Mouse (Mus musculus): Measurements from ENCODE around the gene Tyrp1.

Gene Tyrp1

DNA sequence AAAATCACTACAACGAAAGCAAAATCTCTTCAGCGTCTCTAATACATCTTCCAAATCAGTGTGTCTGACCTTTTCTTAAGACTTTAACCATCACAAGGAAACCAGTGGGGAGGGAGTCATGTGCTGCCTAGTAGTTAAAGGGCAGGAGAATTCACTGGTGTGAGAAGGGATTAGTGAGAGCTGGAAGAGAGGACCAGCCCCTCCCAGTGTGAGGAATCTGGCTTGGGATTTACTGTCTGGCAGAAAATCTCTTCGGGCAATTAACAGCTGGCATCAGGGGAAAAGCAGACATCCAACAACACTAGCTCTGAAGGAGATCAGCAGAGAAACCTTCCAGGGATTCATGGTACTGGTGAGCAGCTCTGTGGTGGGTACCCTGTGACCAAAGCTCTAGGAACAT is at the start of gene Tyrp1:
Gene Tyrp1, plus strand, starts transcription at position 74 of the 400 bp plus-strand sequence.
- DNase-seq (ENCODE audit: low spot score) = no peak

- DNase-seq (ENCODE audit: low spot score) = no peak
These were observed 45.6 kb upstream of the Tyrp1 start for GRCm38 (mm10) chr4:80788339-80788738.

- no peak for DNase-seq (ENCODE audit: low spot score)
These were observed 14.4 kb upstream of the Tyrp1 start for GRCm38 (mm10) chr4:80819511-80819910.

DNA sequence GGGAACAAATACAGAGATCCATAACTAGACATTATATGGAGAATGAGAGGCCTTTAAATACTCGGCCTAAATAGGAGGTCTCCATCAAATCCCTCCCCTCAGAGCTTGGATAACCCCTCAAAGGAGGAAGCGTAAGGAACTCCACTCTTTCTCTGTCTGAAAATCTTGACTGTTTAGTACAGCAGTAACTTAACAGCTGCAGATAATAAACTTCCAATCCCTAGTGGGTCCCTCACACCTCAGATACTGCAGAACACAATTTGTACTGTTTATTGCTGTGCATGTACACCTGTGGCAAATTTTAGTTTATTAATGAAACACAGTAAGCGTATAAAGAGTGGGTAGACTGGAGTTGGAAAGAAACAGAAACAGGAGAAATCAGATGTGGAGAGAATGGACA is 12.0 kb upstream of the Tyrp1 start:
- DNase-seq (ENCODE audit: low spot score) = no peak

DNA sequence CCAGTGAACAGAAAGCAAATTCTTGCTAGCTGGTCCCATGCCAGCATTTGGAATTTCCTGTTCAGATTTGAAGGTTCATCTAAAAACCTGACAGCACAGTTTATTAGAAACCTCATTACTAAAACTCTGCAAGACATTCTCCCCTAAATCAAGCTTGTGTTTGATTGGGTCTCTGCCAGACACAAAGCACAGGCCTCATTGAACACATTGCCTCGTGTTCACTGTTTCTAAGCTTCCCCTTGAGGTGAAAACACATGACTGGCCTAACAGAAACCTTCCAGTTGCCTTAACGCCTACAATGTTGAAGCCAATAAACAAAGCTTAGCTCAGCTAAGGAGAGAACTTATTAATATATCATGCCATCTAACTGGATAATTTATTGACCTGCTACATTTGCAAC is 5.7 kb upstream of the Tyrp1 start:
- DNase-seq (ENCODE audit: low spot score) = no peak

DNA sequence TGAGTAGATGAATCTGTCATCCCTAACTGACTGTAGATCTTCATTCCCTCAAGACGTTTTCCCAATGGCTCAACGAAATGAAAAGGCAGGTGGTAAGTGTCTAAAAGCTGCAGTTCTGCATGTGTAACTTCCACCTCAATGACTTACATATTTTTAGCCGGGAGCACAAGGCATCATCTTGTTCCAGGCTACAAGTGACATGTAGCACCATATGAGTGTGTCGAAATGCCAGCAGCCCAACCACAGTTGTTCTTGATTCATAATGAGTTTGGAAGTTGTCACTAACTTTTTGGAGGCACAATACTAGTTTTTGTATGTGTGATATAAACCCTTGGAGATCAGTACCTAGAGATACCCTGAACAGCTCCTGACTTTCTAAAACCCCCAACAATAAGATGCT is 5.4 kb downstream of the Tyrp1 start:
- DNase-seq (ENCODE audit: low spot score) = no peak

DNA sequence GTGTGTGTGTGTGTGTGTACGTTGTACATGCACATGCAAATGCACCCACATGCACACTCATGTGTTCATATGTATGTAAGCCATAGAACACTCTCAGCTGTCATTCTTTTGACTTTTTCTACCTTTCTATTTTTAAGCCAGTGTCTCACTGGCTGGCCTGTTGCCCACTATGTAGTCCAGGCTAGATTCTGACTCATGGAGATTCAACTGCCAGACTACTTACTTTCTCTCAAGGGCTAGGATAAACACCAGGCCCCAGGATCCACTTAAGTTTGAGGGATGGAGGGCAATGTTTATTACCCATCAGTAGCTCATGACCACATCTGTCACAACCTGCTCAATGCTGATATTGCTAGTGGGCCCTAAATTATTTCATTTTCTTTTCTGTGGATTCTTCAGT is 8.1 kb downstream of the Tyrp1 start:
- no peak for DNase-seq (ENCODE audit: low spot score)

DNA sequence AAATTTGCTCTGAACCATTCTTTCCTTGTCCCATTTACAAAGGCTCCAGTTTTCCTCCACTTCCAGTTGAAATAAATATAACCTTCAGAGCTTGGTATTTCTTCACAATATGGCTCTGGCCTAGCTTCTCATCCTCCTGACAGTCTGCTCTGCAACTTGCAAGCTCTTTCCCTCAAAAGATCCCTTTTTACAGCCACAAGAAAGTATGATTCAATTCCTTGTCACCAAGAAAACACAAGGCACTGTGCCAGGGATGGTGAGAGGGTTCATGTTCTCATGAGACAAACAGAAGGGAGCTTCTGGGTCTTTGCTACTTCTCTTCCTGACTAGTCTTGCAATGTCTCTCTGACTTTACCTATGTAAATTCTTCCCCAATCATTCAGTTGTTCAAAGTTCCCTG is 9.8 kb downstream of the Tyrp1 start:
- no peak for DNase-seq (ENCODE audit: low spot score)

- no peak for DNase-seq (ENCODE audit: low spot score)
These were observed 12.1 kb downstream of the Tyrp1 start for GRCm38 (mm10) chr4:80846052-80846451.

- no peak for DNase-seq (ENCODE audit: low spot score)
These were observed 18.9 kb downstream of the Tyrp1 start for GRCm38 (mm10) chr4:80852590-80853425.

DNA sequence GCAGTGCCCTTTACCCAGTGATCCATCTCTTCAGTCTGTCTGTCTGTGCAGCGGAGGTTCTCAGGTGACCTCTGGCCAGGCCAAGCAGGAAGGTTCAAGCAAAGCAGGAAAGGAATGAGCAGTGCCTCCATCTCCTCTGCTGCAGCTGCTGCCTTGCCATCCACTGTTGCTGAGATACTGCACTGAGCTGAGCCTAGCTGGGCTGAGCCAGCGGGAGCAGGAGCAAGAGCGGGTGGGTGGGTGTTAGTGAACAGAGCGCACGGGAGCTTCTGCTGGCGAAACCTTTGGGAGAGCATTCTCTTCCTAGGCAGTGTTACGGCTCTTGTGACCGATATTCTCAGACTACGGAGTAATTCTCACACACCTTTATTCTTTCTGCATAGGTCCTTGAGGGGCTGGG is 21.6 kb downstream of the Tyrp1 start:
- no peak for DNase-seq (ENCODE audit: low spot score)

DNA sequence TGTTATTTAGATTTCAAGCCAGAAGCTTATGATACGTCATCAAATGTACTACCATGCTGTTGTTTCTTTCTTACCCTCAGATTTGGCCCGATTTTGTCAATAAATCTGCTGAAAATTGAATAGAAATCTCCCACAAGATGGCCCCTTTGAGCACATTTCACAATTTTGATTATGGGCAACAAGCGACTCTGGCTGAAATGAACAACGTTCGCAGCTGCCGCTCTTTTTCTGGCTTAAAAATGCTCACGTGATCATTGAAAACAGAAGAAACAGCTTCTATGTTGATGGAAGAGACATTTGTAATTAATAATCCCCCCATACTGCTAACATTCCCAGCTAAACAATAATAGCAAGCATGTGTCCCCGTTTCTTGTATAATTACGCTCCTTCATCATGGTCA is 29.0 kb downstream of the Tyrp1 start:
- DNase-seq (ENCODE audit: low spot score) = no peak

- no peak for DNase-seq (ENCODE audit: low spot score)
These were observed 30.0 kb downstream of the Tyrp1 start for GRCm38 (mm10) chr4:80863906-80864305.

DNA sequence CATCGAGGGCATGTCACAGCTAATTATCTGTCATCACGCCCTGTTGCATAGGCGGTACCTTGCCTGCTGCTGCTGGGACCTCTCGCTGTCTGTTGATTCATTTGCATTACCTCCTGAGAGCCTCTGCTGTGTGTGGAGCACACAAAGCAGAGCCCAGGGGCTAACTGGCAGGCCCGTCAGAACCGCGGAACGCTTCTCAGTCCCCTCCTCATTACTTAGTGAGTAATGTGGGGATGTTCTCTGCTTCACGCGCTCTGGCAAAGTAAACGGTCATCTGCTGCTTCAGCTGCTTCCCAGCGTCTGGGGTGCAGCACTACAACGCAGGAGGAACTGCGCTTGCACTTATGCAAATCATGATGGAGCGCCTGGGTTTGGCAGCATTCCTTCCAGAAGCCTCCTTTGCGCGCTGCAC is 30.6 kb downstream of the Tyrp1 start:
- peak; percentile 24 for DNase-seq (ENCODE audit: low spot score)

GRCm38 (mm10) chr4:80866065-80866464 is 32.1 kb downstream of the Tyrp1 start:
- DNase-seq (ENCODE audit: low spot score) = peak; percentile 10

- DNase-seq (ENCODE audit: low spot score) = no peak
These were observed 35.7 kb downstream of the Tyrp1 start for GRCm38 (mm10) chr4:80869598-80869997.

DNA sequence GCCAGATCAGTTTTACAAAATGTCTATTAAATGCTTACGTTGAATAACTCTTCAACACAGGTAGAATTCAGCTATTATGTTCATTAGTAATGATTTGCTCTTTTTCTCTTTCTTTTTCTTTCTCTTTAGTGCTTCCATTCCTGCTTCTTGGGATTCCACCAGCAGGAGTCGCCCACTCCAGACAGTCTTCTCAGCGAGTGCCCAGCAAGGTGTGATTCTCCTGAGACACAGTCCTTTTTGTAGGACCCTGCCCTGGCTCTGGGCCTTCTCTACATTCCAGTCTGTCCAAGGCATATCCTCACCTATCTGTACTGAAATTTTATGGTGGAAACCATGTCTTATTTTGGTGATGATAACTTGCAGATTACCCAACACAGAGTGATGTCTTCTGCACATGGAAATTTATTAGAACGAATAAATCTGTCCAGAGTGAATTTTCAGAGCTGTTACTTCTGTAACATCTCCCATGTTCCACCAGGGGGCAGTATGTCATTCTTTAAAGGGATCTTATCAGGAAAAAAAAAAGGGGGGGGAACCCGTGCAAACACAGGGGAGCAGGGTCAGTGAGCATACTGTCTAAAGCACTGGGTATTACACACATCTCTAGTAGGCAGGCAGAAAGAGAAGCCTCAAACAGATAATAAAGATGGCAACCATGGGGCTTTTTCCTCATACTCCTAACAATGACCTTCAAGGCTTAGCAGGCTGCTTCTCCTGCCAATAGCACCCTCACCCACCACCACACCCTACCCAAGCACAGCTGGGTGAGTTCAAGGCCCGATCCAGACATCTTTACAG is 39.1 kb downstream of the Tyrp1 start:
- DNase-seq (ENCODE audit: low spot score) = peak; percentile 19

GRCm38 (mm10) chr4:80874121-80874859 is 40.4 kb downstream of the Tyrp1 start:
- DNase-seq (ENCODE audit: low spot score) = no peak

GRCm38 (mm10) chr4:80875055-80875454 is 41.1 kb downstream of the Tyrp1 start:
- DNase-seq (ENCODE audit: low spot score) = no peak

DNA sequence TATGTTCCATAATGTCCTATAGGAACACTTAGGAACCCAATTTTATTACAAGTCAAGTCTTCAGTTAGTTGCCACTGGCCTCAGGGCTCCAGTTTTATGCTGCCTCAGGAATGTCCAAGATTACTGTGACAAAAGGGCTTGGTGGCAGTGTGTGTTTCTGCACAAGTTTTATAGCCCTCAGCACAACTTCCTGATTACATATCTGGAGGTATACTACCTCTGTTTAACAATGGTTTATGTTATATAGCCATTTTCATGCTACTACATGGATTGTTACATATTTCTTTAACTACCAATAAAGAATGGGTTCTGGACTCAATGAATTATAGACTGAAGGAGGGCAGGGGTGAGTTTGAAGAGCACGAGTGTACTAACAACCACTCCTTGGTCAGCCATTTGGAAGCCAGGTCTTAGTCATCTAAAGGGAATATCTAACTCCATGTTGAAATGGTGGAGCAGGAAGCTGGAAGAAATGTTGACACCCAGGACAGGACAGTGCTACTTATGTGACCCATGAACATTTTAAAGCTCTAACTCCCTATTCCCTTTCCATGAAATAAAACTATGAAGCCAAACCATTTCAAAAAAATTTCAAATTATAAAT is 48.2 kb downstream of the Tyrp1 start:
- no peak for DNase-seq (ENCODE audit: low spot score)

DNA sequence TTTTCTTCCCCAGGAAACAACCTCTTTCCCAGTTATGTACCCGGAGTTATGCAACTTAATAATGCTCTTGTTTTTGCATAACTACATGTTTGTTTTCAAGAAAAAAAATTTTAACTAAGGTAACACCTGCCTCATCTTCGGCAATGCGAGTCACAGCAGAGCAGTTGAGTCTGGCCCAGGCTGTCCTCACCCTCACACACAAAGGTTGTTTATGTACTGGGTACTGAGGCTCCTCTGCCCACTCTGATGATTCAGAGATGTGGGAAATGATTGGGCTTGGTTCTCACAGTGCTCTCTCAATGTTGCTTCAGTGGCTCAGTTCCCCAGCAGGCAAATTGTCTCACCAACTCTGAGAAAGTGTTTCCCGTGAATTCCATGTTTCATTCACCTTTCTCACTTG is 52.7 kb downstream of the Tyrp1 start:
- peak; percentile 13 for DNase-seq (ENCODE audit: low spot score)

DNA sequence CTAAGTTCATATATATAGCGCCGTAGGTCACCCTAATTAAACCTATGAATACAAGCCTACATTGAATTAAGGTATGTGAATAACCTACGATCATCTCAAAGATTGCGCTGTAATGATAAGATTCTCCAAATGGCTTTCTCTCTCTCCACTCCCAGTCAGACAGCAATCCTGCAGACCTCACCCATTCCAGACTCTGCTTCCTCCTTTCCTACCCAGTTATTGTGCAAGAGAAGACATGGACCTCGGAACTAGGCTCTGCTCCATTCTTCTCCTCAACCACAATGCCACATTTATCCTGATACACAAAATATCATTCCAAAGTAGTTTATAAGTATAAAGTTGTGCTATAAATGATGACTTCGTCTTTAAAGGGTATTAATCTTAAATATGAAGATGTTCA is 57.1 kb downstream of the Tyrp1 start:
- DNase-seq (ENCODE audit: low spot score) = no peak

Measured in urinary bladder, postnatal 14 days (tissue).